Mouse (Mus musculus) myocyte (in vitro differentiated cells): ENCODE results near the gene Rbm20.

Experiments used
- POLR2A ChIP-seq: IDR thresholded peaks from one replicate; pipeline ENCODE4 v1.6.1; 2011; ENCODE audit warnings: low read depth, mild to moderate bottlenecking, control low read depth, moderate library complexity; ENCODE audit not compliant: insufficient read length
- POLR2AphosphoS2 ChIP-seq: IDR thresholded peaks from one replicate; pipeline ENCODE4 v1.6.1; 2011; ENCODE audit warnings: low read depth, control low read depth; ENCODE audit not compliant: insufficient read length
- TCF12 ChIP-seq: IDR thresholded peaks from one replicate; pipeline ENCODE4 v1.6.1; 2011; ENCODE audit warnings: mild to moderate bottlenecking, control low read depth; ENCODE audit not compliant: poor library complexity, insufficient read depth, severe bottlenecking

DNA sequence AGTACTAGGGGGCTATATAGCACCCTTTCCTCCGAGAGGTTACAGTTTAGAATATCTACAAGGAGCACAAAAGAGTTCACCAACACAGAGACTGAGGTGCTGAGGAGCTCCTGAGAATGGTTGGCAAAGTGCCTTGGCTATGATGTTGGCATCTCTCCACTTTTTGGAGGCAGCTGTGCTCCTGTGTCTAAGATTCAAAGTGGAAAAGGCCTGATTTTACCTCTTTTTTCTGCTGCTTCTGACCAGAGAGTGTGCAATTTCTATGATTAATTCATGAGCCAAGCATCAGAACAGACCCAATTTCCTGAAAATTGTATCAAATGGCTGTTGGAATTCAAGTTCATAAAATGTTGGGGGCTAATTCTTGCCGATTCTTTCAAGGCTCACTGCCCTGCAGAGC is 109.1 kb downstream of the Rbm20 start:
- TF ChIP-seq POLR2A (no peak), TCF12 (no peak), POLR2AphosphoS2 (no peak)
